Mouse (Mus musculus) testis, adult 2 months (tissue): ENCODE results near the gene Cd276.

Source experiments
- CTCF ChIP-seq: fragments of 200-500 bp; IDR thresholded peaks from 2 replicates; pipeline ENCODE4 v1.5.1; 2012; ENCODE audit warnings: low read depth, mild to moderate bottlenecking, inconsistent platforms, low read length, moderate library complexity; ENCODE audit not compliant: control insufficient read depth, insufficient read depth, insufficient replicate concordance
- POLR2A ChIP-seq: fragments of 200-500 bp; IDR thresholded peaks from 2 replicates; pipeline ENCODE4 v1.6.1; 2012; ENCODE audit warnings: low read depth, mild to moderate bottlenecking, inconsistent platforms, low read length, moderate library complexity; ENCODE audit not compliant: control insufficient read depth

DNA sequence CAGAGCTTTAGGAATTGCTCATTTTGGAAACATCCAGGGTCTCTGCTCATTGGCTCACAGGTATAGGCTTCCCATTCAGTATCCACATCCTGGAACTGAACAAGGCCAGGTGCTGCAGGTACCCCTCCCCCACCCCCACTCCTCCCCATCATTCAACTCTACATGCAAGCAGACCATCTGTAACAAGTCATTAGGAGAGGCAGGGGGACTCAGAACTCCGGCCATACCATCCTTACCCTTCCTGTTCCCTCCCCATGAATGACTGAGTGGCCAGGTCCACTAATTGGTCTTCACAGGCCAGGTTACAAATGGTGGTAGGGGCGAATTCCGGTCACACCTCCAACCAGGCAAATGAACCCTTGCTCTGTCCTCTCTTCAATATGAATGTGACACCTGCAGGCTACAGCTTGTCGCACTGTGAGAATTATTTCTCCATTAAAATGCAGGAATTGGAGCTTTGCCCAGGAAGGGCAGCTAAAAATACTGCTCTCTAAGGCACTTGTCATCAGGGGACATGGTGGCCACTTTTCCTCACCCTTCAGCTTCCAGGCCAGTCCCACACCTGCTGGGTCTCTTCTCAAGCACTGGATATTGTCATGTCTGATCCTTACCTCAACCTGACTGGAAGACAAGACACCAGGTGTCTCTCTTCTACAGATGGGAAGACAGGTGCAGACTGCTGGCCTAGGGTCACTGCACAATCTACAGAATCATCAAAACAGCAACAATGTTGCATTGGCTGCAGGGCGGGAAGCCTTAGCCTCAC, 34.2 kb downstream of the Cd276 start:
- TF ChIP-seq CTCF (no peak), POLR2A (no peak)
